Mouse (Mus musculus) myocyte (in vitro differentiated cells): ENCODE results near the gene Pknox2. TPM values are rescaled to one million over a fixed set of nuclear protein-coding genes. Genes with fewer than 3 reads are reported as not detected.

Experiments used
- H3K27me3 ChIP-seq: one replicate; pipeline ENCODE4 v1.6.1; 2011; ENCODE audit not compliant: control insufficient read depth, insufficient read depth, insufficient read length
- H3K36me3 ChIP-seq: one replicate; pipeline ENCODE4 v1.6.1; 2011; ENCODE audit not compliant: control insufficient read depth, insufficient read depth
- H3K4me2 ChIP-seq: one replicate; pipeline ENCODE4 v1.6.1; 2011; ENCODE audit warnings: low read depth, control low read depth
- H3K4me3 ChIP-seq: one replicate; pipeline ENCODE4 v1.5.1; 2011; ENCODE audit warnings: mild to moderate bottlenecking, control low read depth, moderate library complexity
- H3K79me2 ChIP-seq: one replicate; pipeline ENCODE4 v1.6.1; 2011; ENCODE audit not compliant: control insufficient read depth, insufficient read depth
- H3ac ChIP-seq: one replicate; pipeline ENCODE4 v1.6.1; 2011; ENCODE audit not compliant: control insufficient read depth, insufficient read length
- CEBPB ChIP-seq: IDR thresholded peaks from 2 replicates; pipeline ENCODE4 v1.6.1; 2011; ENCODE audit warnings: mild to moderate bottlenecking, moderate library complexity; ENCODE audit not compliant: poor library complexity, insufficient read depth, severe bottlenecking
- E2F4 ChIP-seq: IDR thresholded peaks from one replicate; pipeline ENCODE4 v1.6.1; 2011; ENCODE audit warnings: mild to moderate bottlenecking, control low read depth, moderate library complexity; ENCODE audit not compliant: insufficient read depth
- MAX ChIP-seq: IDR thresholded peaks from one replicate; pipeline ENCODE4 v1.6.1; 2011; ENCODE audit warnings: low read depth, mild to moderate bottlenecking, control low read depth
- MYOD1 ChIP-seq, 3 experiments: IDR thresholded peaks; one replicate each; pipeline ENCODE4 v1.6.1; 2011; ENCODE audit warnings: control low read depth in 2 of 3, low read depth in 2 of 3, mild to moderate bottlenecking in 2 of 3, moderate library complexity in 1 of 3; ENCODE audit not compliant: insufficient read length in 2 of 3, control insufficient read depth in 1 of 3
- MYOG ChIP-seq, 3 experiments: IDR thresholded peaks; one replicate each; pipeline ENCODE4 v1.6.1; 2011; ENCODE audit warnings: control low read depth in 2 of 3, low read depth in 2 of 3, mild to moderate bottlenecking in 2 of 3; ENCODE audit not compliant: insufficient read length in 2 of 3, control insufficient read depth in 1 of 3, insufficient read depth in 1 of 3
- POLR2A ChIP-seq: IDR thresholded peaks from one replicate; pipeline ENCODE4 v1.6.1; 2011; ENCODE audit warnings: low read depth, mild to moderate bottlenecking, control low read depth, moderate library complexity; ENCODE audit not compliant: insufficient read length
- POLR2AphosphoS2 ChIP-seq: IDR thresholded peaks from one replicate; pipeline ENCODE4 v1.6.1; 2011; ENCODE audit warnings: low read depth, control low read depth; ENCODE audit not compliant: insufficient read length
- REST ChIP-seq: IDR thresholded peaks from one replicate; pipeline ENCODE4 v1.6.1; 2011; ENCODE audit warnings: mild to moderate bottlenecking, control low read depth, moderate library complexity; ENCODE audit not compliant: insufficient read depth, insufficient read length
- SRF ChIP-seq: IDR thresholded peaks from one replicate; pipeline ENCODE4 v1.6.1; 2011; ENCODE audit warnings: low read depth; ENCODE audit not compliant: control insufficient read depth, insufficient read length
- TCF12 ChIP-seq: IDR thresholded peaks from one replicate; pipeline ENCODE4 v1.6.1; 2011; ENCODE audit warnings: mild to moderate bottlenecking, control low read depth; ENCODE audit not compliant: poor library complexity, insufficient read depth, severe bottlenecking
- TCF3 ChIP-seq: IDR thresholded peaks from one replicate; pipeline ENCODE4 v1.6.1; 2011; ENCODE audit warnings: low read depth, control low read depth; ENCODE audit not compliant: insufficient read length
- USF1 ChIP-seq: IDR thresholded peaks from one replicate; pipeline ENCODE4 v1.6.1; 2011; ENCODE audit warnings: low read depth, mild to moderate bottlenecking, control low read depth, moderate library complexity
- polyA plus RNA-seq: library from polyadenylated mRNA; unstranded; fragments of >200 nt; fragmentation: generic; extraction: Trizol; gene quantifications from one replicate; pipeline ENCODE4 v1.2.1, GENCODE M21; 2012; ENCODE audit warnings: missing spikeins

Pknox2 gene
- polyA plus RNA-seq, 1 experiment: 20.4 TPM

DNA sequence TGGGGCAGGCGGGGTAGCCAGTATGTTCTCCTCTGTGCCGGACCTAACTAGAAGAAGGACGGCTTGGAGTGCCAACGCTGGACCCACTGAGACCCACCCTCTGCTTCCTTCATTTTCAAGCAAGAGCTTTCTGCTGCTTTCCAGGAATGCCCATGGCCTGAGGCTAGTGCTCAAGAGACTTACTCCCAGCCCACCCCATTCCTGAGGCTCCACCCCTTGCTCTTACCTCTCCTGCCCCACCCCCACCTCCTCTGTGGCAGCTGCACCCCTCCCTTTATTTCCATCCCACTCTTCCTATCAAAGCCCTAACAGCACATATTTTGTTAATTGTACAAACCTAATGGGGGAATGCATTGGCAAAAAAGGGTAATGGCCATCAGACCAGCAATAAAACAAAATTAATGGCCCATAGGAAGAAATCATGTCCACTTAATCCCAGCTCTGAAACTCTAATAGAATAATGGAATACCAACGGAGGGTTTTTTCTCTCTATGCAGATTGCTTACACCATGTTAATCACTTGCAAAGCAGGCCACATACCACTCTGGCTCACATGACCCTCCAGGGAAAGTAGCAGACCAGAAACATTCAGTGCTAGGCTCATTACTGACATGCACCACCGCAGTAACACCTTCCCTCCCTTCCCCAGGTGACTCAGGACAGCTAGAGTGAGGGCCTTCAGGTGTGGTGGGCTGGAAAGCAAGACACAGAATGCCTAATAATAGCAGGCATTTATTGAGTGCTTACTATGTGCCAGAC, 57.1 kb downstream of the Pknox2 start:
- Histone ChIP-seq H3K4me3 (no peak overlapping the region), H3K27me3 (no peaks in the 10 kb centered on the region), H3K4me2 (no peak overlapping the region), H3K79me2 (peaks cover 5% of the 10 kb centered on the region), H3ac (no peak overlapping the region), H3K36me3 (no peaks in the 10 kb centered on the region)
- TF ChIP-seq USF1 (no peak), CEBPB (no peak), POLR2AphosphoS2 (no peak), MYOG (IDR thresholded peaks at IDR 0.05; ENCODE audit: control insufficient read depth in 1 of 3, insufficient read depth in 1 of 3, insufficient read length in 2 of 3, low read depth in 2 of 3) (no peak), E2F4 (no peak), MAX (no peak), SRF (no peak), TCF3 (no peak), POLR2A (no peak), TCF12 (no peak), MYOD1 (IDR thresholded peaks at IDR 0.05; ENCODE audit: control insufficient read depth in 1 of 3, insufficient read length in 2 of 3, low read depth in 2 of 3) (no peak)

DNA sequence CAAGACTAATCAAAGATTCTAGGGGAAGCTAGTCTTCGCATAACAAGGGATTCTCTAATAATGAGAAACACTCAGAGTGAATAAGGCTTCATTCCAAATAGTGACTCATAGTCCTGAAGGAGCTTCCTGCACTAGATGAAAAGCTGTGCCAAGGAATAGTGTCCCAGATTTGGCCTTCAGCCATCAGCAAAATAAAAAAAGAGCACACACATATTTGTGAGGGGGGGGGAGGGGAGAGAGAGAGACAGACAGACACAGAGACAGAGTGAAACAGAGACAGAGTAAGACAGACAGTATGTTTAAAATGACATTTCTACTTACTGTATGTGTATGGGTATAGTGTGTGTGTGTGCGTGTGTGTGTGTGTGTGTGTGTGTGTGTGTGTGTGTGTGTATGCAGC, 61.8 kb downstream of the Pknox2 start:
- Histone ChIP-seq H3K4me3 (no peak overlapping the region), H3K27me3 (no peaks in the 10 kb centered on the region), H3K79me2 (peaks cover 9% of the 10 kb centered on the region), H3K36me3 (no peaks in the 10 kb centered on the region), H3K4me2 (peak overlapping the region; percentile 77), H3ac (no peak overlapping the region)
- no peak for TF ChIP-seq USF1
- TF ChIP-seq MYOG (IDR thresholded peaks at IDR 0.05; ENCODE audit: control insufficient read depth in 1 of 3, insufficient read depth in 1 of 3, insufficient read length in 2 of 3, low read depth in 2 of 3): no peak
- no peak for TF ChIP-seq POLR2AphosphoS2
- no peak for TF ChIP-seq E2F4
- TF ChIP-seq TCF3: no peak
- TF ChIP-seq REST: no peak
- no peak for TF ChIP-seq TCF12
- no peak for TF ChIP-seq MAX
- no peak for TF ChIP-seq CEBPB
- no peak for TF ChIP-seq SRF
- no peak for TF ChIP-seq MYOD1 (IDR thresholded peaks at IDR 0.05; ENCODE audit: control insufficient read depth in 1 of 3, insufficient read length in 2 of 3, low read depth in 2 of 3)
- TF ChIP-seq POLR2A: no peak

DNA sequence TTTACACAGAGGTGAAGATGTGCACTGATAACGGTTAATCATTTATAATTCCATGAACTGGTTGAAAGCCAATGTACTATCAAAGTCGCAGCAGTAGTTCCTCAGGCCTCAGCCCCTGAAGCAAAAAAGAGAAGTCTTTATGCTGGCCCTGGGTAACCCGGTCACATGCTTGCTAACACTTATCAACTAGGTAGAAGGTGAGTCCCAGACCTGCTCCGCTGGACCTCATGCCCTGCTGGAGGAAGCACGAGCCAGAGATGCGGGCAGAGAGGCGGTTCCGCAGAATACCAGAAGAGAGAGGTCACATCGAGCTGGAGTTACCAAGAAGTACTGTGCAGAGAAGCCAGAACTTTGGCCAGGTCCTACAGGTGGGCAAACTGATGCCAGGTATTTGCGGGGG, 65.0 kb downstream of the Pknox2 start:
- Histone ChIP-seq H3K79me2 (peaks cover 9% of the 10 kb centered on the region), H3K27me3 (no peaks in the 10 kb centered on the region), H3ac (no peak overlapping the region), H3K36me3 (no peaks in the 10 kb centered on the region), H3K4me2 (no peak overlapping the region), H3K4me3 (no peak overlapping the region)
- no peak for TF ChIP-seq E2F4
- no peak for TF ChIP-seq REST
- TF ChIP-seq MYOG (IDR thresholded peaks at IDR 0.05; ENCODE audit: control insufficient read depth in 1 of 3, insufficient read depth in 1 of 3, insufficient read length in 2 of 3, low read depth in 2 of 3): no peak
- TF ChIP-seq MYOD1 (IDR thresholded peaks at IDR 0.05; ENCODE audit: control insufficient read depth in 1 of 3, insufficient read length in 2 of 3, low read depth in 2 of 3): no peak
- TF ChIP-seq POLR2A: no peak
- TF ChIP-seq TCF3: no peak
- no peak for TF ChIP-seq TCF12
- no peak for TF ChIP-seq MAX
- TF ChIP-seq SRF: no peak
- no peak for TF ChIP-seq USF1

DNA sequence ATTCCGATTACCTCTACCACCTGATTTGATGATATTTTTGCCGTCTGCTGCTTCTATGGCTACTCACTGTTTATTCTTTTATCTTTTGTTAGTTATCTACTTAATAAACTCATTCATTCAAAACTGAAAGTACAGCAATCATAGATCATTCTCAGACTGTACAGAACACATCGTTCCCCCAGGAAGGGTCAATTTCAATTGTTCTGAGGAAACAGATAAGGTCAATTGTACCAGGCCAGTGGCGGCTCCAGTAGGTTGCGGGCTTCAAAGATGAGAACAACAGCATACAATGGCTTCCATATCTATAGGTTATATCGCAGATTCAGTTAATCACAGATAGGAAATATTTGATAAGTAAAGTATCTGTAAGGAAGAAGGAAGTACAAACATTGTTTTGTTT, 66.9 kb downstream of the Pknox2 start:
- Histone ChIP-seq H3K4me3 (no peak overlapping the region), H3ac (no peak overlapping the region), H3K27me3 (no peaks in the 10 kb centered on the region), H3K79me2 (peaks cover 9% of the 10 kb centered on the region), H3K4me2 (no peak overlapping the region), H3K36me3 (no peaks in the 10 kb centered on the region)
- TF ChIP-seq MAX (no peak), POLR2AphosphoS2 (no peak), TCF3 (no peak), MYOD1 (IDR thresholded peaks at IDR 0.05; ENCODE audit: control insufficient read depth in 1 of 3, insufficient read length in 2 of 3, low read depth in 2 of 3) (no peak), MYOG (IDR thresholded peaks at IDR 0.05; ENCODE audit: control insufficient read depth in 1 of 3, insufficient read depth in 1 of 3, insufficient read length in 2 of 3, low read depth in 2 of 3) (no peak), E2F4 (no peak), REST (no peak), POLR2A (no peak), SRF (no peak), CEBPB (no peak), USF1 (no peak), TCF12 (no peak)

DNA sequence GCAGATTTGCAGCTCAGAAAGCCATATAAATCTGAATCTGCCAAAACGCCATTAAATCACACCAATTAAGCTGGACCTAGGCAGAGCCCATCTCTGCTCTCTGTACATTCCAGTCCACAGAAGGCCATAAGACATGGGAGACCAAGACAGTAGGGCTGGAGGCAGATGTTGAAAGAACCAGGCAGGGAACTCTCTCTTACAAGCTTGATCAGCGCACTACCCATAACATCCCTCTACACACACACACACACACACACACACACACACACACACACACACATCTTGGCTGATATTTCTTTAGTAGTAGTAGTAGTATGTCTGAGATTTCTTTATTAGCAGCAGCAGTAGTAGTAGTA, 70.2 kb downstream of the Pknox2 start:
- H3K4me3 ChIP-seq: no peak overlapping the region
- TF ChIP-seq POLR2A (no peak), CEBPB (no peak)
- H3K27me3 ChIP-seq: no peaks in the 10 kb centered on the region
- peaks cover 3% of the 10 kb centered on the region for H3K79me2 ChIP-seq
- H3K4me2 ChIP-seq: no peak overlapping the region
- no peaks in the 10 kb centered on the region for H3K36me3 ChIP-seq
- no peak overlapping the region for H3ac ChIP-seq
